Mouse (Mus musculus): ENCODE measurements at regions not wholly inside any gene's neighbourhood (a gene's known extent, or its start where the extent isn't known, plus 50 kb on each side); places are given as distances from the start of the nearest gene placed in this dataset.

GRCm38 (mm10) chr14:16962216-16962826 lies 143.4 kb upstream of the Rarb start:
- H3K9ac ChIP-seq (ENCODE audit: low read length), result no peak overlapping the region
- H3K4me2 ChIP-seq (ENCODE audit: low read depth, low read length), result no peak overlapping the region
- no peaks in the 10 kb centered on the region for H3K27me3 ChIP-seq (ENCODE audit: control insufficient read depth, insufficient read depth, low read length)
- H3K9me3 ChIP-seq (replicated peaks; ENCODE audit: control insufficient read depth, low read length), result no peaks in the 10 kb centered on the region
- WGBS, result 73% methylated on average over 3 of the region's 3 CpGs
- no peak overlapping the region for H3K4me3 ChIP-seq (replicated peaks; ENCODE audit: low read length)
- H3K4me1 ChIP-seq (ENCODE audit: control insufficient read depth, insufficient read depth, low read length), result 0 out of 2 replicates have a peak, but pooled peaks cover 8% of the 10 kb centered on the region
- H3K36me3 ChIP-seq (ENCODE audit: control insufficient read depth, insufficient read depth, low read length), result no peaks in the 10 kb centered on the region
- H3K27ac ChIP-seq (ENCODE audit: low read length), result no peak overlapping the region
- ATAC-seq (ENCODE audit: insufficient read depth, low FRiP score), result no peak

- Histone ChIP-seq H3K4me2 (ENCODE audit: low read depth, low read length) (no peak overlapping the region), H3K36me3 (ENCODE audit: control insufficient read depth, insufficient read depth, low read length) (no peaks in the 10 kb centered on the region), H3K27ac (ENCODE audit: low read length) (no peak overlapping the region), H3K9ac (ENCODE audit: low read length) (no peak overlapping the region), H3K4me3 (replicated peaks; ENCODE audit: low read length) (no peak overlapping the region), H3K9me3 (replicated peaks; ENCODE audit: control insufficient read depth, low read length) (no peaks in the 10 kb centered on the region), H3K27me3 (ENCODE audit: control insufficient read depth, insufficient read depth, low read length) (no peaks in the 10 kb centered on the region), H3K4me1 (ENCODE audit: control insufficient read depth, insufficient read depth, low read length) (no peaks in the 10 kb centered on the region)
- peak; percentile 82; the same call in 1 of the 2 replicates for ATAC-seq (ENCODE audit: insufficient read depth, low FRiP score)
- 17% methylated on average over 3 of the region's 3 CpGs for WGBS
Measured at GRCm38 (mm10) chr14:16957802-16958201, 138.8 kb upstream of the Rarb start.

- H3K9me3 ChIP-seq (replicated peaks; ENCODE audit: control insufficient read depth, low read length), result no peaks in the 10 kb centered on the region
- no peak for ATAC-seq (ENCODE audit: insufficient read depth, low FRiP score)
- H3K27ac ChIP-seq (ENCODE audit: low read length), result no peak overlapping the region
- no peak overlapping the region for H3K9ac ChIP-seq (ENCODE audit: low read length)
- H3K27me3 ChIP-seq (ENCODE audit: control insufficient read depth, insufficient read depth, low read length), result no peaks in the 10 kb centered on the region
- H3K4me3 ChIP-seq (replicated peaks; ENCODE audit: low read length), result no peak overlapping the region
- 59% methylated on average over 6 of the region's 6 CpGs for WGBS
- no peaks in the 10 kb centered on the region for H3K36me3 ChIP-seq (ENCODE audit: control insufficient read depth, insufficient read depth, low read length)
- no peaks in the 10 kb centered on the region for H3K4me1 ChIP-seq (ENCODE audit: control insufficient read depth, insufficient read depth, low read length)
- H3K4me2 ChIP-seq (ENCODE audit: low read depth, low read length), result no peak overlapping the region
Measured at GRCm38 (mm10) chr14:16954511-16955443, 135.8 kb upstream of the Rarb start.

- Histone ChIP-seq H3K27me3 (ENCODE audit: control insufficient read depth, insufficient read depth, low read length) (no peaks in the 10 kb centered on the region), H3K9ac (ENCODE audit: low read length) (no peak overlapping the region), H3K36me3 (ENCODE audit: control insufficient read depth, insufficient read depth, low read length) (no peaks in the 10 kb centered on the region), H3K9me3 (replicated peaks; ENCODE audit: control insufficient read depth, low read length) (no peaks in the 10 kb centered on the region), H3K27ac (ENCODE audit: low read length) (no peak overlapping the region), H3K4me2 (ENCODE audit: low read depth, low read length) (no peak overlapping the region), H3K4me3 (replicated peaks; ENCODE audit: low read length) (no peak overlapping the region), H3K4me1 (ENCODE audit: control insufficient read depth, insufficient read depth, low read length) (no peaks in the 10 kb centered on the region)
- WGBS, result 62% methylated on average over 1 of the region's 1 CpGs
- no peak for ATAC-seq (ENCODE audit: insufficient read depth, low FRiP score)
Measured at GRCm38 (mm10) chr14:16948736-16949135, 129.8 kb upstream of the Rarb start.

GRCm38 (mm10) chr14:16944441-16944840 lies 125.5 kb upstream of the Rarb start:
- H3K4me2 ChIP-seq (ENCODE audit: low read depth, low read length), result no peak overlapping the region
- no peak overlapping the region for H3K9ac ChIP-seq (ENCODE audit: low read length)
- H3K36me3 ChIP-seq (ENCODE audit: control insufficient read depth, insufficient read depth, low read length), result no peaks in the 10 kb centered on the region
- H3K4me1 ChIP-seq (ENCODE audit: control insufficient read depth, insufficient read depth, low read length), result no peaks in the 10 kb centered on the region
- no peak overlapping the region for H3K4me3 ChIP-seq (replicated peaks; ENCODE audit: low read length)
- WGBS, result 58% methylated on average over 1 of the region's 1 CpGs
- no peaks in the 10 kb centered on the region for H3K9me3 ChIP-seq (replicated peaks; ENCODE audit: control insufficient read depth, low read length)
- H3K27me3 ChIP-seq (ENCODE audit: control insufficient read depth, insufficient read depth, low read length), result no peaks in the 10 kb centered on the region
- no peak for ATAC-seq (ENCODE audit: insufficient read depth, low FRiP score)
- no peak overlapping the region for H3K27ac ChIP-seq (ENCODE audit: low read length)

GRCm38 (mm10) chr14:16943531-16943930 lies 124.6 kb upstream of the Rarb start:
- Histone ChIP-seq H3K9me3 (replicated peaks; ENCODE audit: control insufficient read depth, low read length) (no peaks in the 10 kb centered on the region), H3K9ac (ENCODE audit: low read length) (no peak overlapping the region), H3K27ac (ENCODE audit: low read length) (no peak overlapping the region), H3K4me1 (ENCODE audit: control insufficient read depth, insufficient read depth, low read length) (no peaks in the 10 kb centered on the region), H3K4me2 (ENCODE audit: low read depth, low read length) (no peak overlapping the region), H3K36me3 (ENCODE audit: control insufficient read depth, insufficient read depth, low read length) (no peaks in the 10 kb centered on the region), H3K27me3 (ENCODE audit: control insufficient read depth, insufficient read depth, low read length) (no peaks in the 10 kb centered on the region), H3K4me3 (replicated peaks; ENCODE audit: low read length) (no peak overlapping the region)
- 73% methylated on average over 5 of the region's 5 CpGs for WGBS
- no peak for ATAC-seq (ENCODE audit: insufficient read depth, low FRiP score)

- WGBS, result 92% methylated on average over 2 of the region's 2 CpGs
- Histone ChIP-seq H3K9ac (ENCODE audit: low read length) (no peak overlapping the region), H3K9me3 (replicated peaks; ENCODE audit: control insufficient read depth, low read length) (no peaks in the 10 kb centered on the region), H3K4me3 (replicated peaks; ENCODE audit: low read length) (no peak overlapping the region), H3K27ac (ENCODE audit: low read length) (no peak overlapping the region), H3K36me3 (ENCODE audit: control insufficient read depth, insufficient read depth, low read length) (no peaks in the 10 kb centered on the region), H3K4me2 (ENCODE audit: low read depth, low read length) (no peak overlapping the region), H3K4me1 (ENCODE audit: control insufficient read depth, insufficient read depth, low read length) (no peaks in the 10 kb centered on the region), H3K27me3 (ENCODE audit: control insufficient read depth, insufficient read depth, low read length) (no peaks in the 10 kb centered on the region)
- no peak for ATAC-seq (ENCODE audit: insufficient read depth, low FRiP score)
Measured at GRCm38 (mm10) chr14:16927136-16927535, 108.2 kb upstream of the Rarb start.

- no peaks in the 10 kb centered on the region for H3K9me3 ChIP-seq (replicated peaks; ENCODE audit: control insufficient read depth, low read length)
- H3K27me3 ChIP-seq (ENCODE audit: control insufficient read depth, insufficient read depth, low read length), result no peaks in the 10 kb centered on the region
- no peak overlapping the region for H3K4me3 ChIP-seq (replicated peaks; ENCODE audit: low read length)
- H3K4me1 ChIP-seq (ENCODE audit: control insufficient read depth, insufficient read depth, low read length), result peaks cover 6% of the 10 kb centered on the region; the same call in 1 of the 2 replicates
- no peak for ATAC-seq (ENCODE audit: insufficient read depth, low FRiP score)
- no peak overlapping the region for H3K9ac ChIP-seq (ENCODE audit: low read length)
- H3K36me3 ChIP-seq (ENCODE audit: control insufficient read depth, insufficient read depth, low read length), result no peaks in the 10 kb centered on the region
- no peak overlapping the region for H3K27ac ChIP-seq (ENCODE audit: low read length)
- no peak overlapping the region for H3K4me2 ChIP-seq (ENCODE audit: low read depth, low read length)
- 44% methylated on average over 9 of the region's 9 CpGs for WGBS
Measured at GRCm38 (mm10) chr14:16901534-16902147, 82.7 kb upstream of the Rarb start.

Data from stomach, embryonic 16.5 days (tissue).